Mouse (Mus musculus) cerebral cortex, adult 2 months (tissue): ENCODE data around the gene Drp2.

Experiments
- WGBS: fragments of 180-500 bp; shearing (Covaris S2); methylation state at CpG from one replicate; pipeline ENCODE4 v1.1.7; 2018; 5-methylcytosine and 5-hydroxymethylcytosine counted together

Gene Drp2

GRCm38 (mm10) chrX:134403863-134404583 is at the start of gene Drp2:
Gene Drp2, plus strand, starts transcription at chrX:134404551.
- WGBS = 14% methylated on average over 15 of the region's 15 CpGs

DNA sequence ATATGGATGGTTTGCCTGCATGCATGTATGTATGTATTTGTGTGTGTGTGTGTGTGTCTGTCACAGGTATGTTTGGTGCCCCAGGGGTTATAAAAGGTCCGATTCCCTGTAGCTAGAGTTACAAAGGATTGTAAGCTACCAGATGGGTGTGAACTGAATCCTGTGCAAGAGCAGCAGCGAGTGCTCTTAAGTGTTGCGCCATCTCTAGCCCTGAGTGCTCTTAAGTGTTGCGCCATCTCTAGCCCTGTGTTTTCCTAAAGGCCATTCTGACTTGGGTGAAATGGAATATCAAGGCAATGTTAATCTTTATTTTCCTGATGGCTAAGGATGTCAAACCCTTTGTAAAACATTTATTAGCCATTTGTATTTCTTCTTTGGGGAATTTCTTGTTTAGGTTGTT is 45.0 kb upstream of the Drp2 start:
- 90% methylated on average over 4 of the region's 4 CpGs for WGBS

- 74% methylated on average over 4 of the region's 4 CpGs for WGBS
These were observed 42.2 kb upstream of the Drp2 start for GRCm38 (mm10) chrX:134362156-134362555.

GRCm38 (mm10) chrX:134365421-134365820 is 38.9 kb upstream of the Drp2 start:
- WGBS = 92% methylated on average over 1 of the region's 1 CpGs

GRCm38 (mm10) chrX:134366547-134366946 is 37.8 kb upstream of the Drp2 start:
- 88% methylated on average over 3 of the region's 3 CpGs for WGBS

GRCm38 (mm10) chrX:134371279-134371678 is 33.1 kb upstream of the Drp2 start:
- WGBS = 8% methylated on average over 2 of the region's 2 CpGs

DNA sequence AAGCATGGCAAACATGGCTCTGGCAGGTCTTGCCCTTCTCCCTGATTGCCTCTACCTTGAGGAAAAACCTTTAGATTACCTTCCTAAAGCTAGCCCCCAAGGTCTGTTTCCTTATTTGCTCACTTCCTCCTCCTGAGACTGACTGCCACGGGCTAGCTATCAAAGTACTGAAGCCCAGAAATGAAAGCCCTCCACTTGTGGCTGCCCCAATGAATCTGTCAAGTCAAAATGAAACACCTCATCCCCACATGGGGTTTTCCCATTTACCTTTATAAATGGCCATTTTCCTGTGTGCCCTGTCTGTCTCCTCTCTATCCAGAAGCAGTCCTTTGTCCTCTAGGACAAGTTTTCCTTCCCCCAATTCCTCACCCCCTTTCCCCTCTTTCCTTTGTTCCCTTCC is 30.2 kb upstream of the Drp2 start:
- 86% methylated on average over 1 of the region's 1 CpGs for WGBS

- WGBS = 64% methylated on average over 6 of the region's 6 CpGs
These were observed 19.5 kb upstream of the Drp2 start for GRCm38 (mm10) chrX:134384896-134385295.

- WGBS = 23% methylated on average over 2 of the region's 2 CpGs
These were observed 5.4 kb upstream of the Drp2 start for GRCm38 (mm10) chrX:134398972-134399371.

DNA sequence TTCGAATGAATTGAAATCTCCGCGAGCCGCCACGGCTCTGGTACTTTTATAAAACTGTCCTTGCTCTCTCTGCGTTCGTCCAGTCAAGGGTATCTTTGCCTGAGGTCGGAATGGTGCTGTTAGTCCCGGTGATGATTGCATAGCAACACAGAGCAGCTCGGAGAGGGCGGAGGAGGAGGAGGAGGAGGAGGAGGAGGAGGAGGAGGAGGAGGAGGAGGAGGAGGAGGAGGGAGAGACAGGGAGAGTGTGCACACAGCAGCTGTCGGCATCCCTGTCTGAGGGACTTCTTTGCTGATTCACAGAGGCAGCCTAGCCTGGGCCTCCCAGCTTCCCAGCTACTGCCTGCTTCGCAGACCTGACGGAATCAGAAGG is 219 bp downstream of the Drp2 start:
- WGBS = 7% methylated on average over 13 of the region's 14 CpGs

DNA sequence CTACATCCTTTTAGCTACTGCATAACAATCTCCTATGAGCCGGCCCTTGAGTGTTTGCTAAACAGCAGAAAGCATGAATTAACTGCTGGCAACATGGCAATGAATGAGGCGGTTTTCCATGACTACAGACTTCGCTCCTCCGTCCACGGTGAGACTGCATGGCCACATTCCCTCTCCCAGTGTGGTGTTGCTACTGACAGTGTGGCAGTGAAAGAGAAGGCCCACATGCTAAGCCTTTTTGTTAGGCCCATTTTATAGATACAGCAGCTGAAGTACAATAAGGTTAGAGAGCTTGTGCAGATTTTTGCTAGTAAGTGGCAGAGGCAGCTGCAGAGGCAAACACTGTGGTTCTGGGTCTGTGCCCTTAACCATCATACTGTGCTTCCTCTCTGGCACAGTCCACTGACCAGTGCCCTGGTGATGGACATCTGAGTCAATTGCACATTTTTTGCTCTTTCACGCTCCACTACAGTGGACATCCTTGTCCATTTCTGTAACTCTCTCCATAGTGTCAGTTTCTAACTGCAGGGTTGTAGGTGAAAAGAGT is 5.1 kb downstream of the Drp2 start:
- WGBS = 51% methylated on average over 6 of the region's 6 CpGs

DNA sequence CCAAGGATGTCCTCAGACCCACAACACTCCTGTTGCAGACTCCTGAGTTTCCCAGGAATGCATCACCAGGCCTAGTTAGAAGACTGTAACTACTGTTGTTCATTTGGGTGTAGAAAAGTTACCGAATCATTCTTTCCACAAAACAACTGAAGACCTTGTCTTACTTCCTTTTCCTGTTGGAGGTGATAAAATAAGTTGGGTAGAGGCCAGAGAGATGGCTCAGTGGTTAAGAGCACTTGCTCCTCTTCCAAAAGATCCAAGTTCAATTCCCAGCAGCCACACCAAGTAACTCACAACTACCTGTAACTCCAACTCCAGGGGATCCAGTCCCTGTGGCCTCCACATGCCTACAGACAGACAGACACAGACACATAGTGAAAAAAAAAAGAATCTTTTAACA is 7.7 kb downstream of the Drp2 start:
- 77% methylated on average over 1 of the region's 1 CpGs for WGBS

DNA sequence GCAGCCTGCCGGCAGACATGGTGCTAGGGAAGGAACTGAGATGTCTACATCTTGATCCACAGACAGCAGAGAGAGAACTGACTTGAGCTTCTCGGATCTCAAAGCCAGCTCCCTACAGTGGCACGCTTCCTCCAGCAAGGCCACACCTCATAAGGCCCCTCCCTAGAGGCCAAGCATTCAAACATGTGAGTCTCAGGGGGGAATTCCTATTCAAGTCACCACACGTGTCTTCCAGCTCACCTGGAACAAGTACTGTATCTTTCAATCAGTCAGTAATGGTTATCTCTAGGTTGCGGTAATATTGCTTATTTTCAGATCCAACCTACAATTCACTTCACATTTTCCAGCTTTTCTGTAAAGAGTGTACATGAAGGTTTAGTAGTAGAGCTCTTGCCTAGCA is 15.7 kb downstream of the Drp2 start:
- 63% methylated on average over 5 of the region's 5 CpGs for WGBS

GRCm38 (mm10) chrX:134424263-134424662 is 19.9 kb downstream of the Drp2 start:
- 93% methylated on average over 5 of the region's 5 CpGs for WGBS

- 49% methylated on average over 10 of the region's 10 CpGs for WGBS
These were observed 21.4 kb downstream of the Drp2 start for GRCm38 (mm10) chrX:134425798-134426197.

- WGBS = 40% methylated on average over 6 of the region's 6 CpGs
These were observed 22.5 kb downstream of the Drp2 start for GRCm38 (mm10) chrX:134426819-134427218.

DNA sequence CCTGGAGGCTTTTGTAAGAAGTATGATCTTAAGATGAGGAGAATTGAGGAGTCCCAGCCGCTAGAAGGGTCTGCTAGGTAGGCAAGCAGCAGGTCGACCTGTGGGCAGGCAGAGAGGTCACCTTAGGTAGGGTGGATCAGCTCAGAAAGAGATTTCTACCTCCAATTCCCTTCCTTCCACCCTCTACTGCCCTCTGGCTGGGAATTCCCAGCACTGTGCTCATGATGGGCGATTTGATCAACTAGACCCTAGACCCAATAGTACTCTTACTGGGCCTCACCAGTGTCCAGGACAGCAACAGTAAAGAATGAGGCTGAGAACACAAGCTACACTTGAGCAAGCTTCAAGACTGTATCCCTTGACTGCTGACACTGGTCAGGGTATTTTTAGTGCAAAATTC is 23.0 kb downstream of the Drp2 start:
- WGBS = 66% methylated on average over 3 of the region's 3 CpGs

DNA sequence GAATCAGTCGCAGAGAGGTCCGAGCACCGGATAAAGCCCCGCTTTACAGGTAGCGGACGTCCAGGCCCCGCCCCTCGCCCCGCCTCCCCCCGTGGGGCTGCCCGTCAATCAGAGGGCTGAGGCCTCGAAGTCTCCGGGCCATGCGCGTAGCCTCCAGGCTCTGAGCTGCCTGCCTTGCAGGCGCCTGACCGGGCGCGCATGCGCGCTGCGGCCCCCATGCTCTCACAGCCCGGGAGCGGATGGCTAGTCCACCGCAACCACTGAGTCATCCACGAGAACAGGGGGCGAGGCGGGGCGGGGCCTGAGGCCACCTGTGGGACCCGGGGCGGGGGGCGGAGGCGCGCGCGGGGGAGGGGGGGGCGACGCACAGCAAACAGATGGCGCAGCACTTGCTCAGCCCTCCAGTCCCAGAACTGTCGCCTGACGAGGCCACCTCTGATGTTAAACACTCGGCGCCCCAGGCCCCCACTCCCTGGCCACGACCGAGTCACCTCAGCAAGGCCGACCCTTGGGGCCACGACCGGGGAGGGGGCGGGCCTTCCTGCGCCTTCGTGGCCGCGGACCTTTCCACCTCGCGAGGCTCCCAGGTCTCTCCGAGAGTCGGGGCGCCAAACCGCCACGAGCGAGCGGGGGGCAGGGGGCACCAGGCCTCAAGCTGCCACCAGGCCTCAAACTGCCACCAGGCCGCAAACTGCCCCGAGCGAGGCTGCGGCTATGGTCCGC is 70.8 kb downstream of the Drp2 start:
- WGBS = 69% methylated on average over 53 of the region's 67 CpGs

DNA sequence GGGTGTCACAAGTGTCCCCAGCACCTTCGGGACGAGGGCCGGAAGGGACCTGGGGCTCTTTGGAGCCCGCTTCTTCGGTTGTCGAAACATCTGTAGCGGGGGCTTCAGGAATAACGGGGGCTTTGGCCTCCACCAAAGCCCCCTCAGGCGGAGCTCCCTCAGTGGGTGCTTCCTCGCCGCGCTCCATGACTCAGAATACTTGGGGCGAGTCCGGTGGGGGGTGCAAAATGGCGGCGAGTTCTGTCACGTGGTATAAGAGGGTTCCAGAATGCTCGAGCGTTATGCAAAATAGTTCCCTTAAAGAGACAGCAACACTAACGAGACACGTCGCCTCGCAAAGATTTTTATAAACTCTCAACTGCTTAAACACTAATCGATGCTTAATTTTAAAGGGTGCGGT is 71.9 kb downstream of the Drp2 start, which contains the start of gene Taf7l:
Gene Taf7l, minus strand, starts transcription at position 201 of the 400 bp plus-strand sequence.
- 90% methylated on average over 25 of the region's 25 CpGs for WGBS

DNA sequence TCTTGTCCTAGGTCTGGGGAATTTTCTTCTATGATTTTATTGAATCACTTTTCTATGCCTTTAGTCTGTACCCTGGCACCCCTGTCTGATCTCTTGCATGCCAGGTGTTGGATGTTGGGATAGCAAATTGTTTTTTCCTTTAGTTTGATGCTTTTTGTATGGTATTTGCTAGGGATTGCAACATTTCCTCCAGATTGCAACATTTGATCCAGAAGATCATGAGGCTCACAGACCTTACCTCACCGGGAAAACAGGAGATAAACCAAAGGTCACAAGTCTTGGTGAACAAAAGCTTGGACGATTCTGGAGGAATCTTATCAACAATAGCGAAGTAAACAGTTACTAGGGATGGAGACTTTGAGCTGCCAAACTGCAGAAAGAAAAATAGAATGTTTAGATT is 77.4 kb downstream of the Drp2 start:
- WGBS = 82% methylated on average over 3 of the region's 3 CpGs

GRCm38 (mm10) chrX:134500651-134501050 is 96.3 kb downstream of the Drp2 start:
- 76% methylated on average over 8 of the region's 8 CpGs for WGBS
